Mouse (Mus musculus) lung, postnatal 4 days (tissue): ENCODE data around the gene Alpl.

Experiments used
- DNase-seq, 2 experiments: peaks; one replicate each; pipeline ENCODE4 v3.0.0; 2021

The Alpl gene

DNA sequence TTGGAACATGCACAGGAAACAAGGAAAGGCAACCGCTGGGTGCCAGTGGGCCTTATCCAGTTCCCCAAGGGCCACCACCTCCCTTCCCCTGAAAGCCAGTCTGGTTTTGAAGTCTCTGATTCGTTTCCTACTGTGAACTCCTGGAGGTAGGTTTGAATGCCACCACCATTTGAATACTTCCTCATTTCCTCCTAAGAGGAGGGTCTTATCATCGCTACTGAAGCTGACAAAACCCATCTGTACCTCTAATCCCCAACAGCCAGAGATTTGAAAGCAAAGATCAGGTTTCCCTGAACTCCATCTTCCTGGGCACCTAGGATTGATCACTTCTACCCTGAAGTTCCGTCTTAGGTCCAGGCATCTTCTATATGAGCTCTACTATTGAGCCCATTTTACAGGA is 854 bp upstream of the Alpl start:
- DNase-seq: no peak

DNA sequence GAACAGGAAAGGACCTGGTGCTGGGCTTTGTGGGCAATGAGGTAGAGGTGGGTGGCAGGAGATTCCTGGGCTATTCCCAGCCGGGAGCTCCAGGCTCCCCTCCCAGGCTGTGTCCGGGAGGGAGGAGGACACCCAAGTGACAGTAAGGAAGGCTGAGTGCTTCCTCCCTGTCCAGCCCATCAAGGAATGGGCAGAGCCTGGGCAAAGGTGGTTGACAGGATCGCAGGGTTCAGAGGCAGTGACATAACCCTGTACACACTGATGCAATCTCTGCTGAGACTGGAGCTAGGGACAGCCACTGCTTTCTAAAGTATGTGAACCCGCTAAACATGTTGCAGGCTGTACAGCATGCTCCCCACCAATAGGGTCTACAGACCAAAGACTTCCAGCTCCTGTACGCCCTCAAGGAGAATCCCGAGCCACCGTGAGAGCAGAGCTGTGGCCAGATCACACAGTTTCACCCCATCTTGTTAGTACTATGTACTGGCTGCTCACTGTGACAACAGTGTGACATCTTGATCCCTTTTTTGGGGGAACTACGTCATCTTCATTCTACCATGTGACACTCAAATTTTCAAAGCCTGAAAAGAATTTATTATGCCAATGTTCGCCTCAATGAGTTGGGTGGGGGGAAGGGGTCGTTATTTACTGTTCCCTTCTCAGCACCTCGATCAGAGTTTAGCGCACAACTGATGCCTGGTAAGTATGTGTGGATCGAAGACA is 1.8 kb downstream of the Alpl start:
- DNase-seq: no peak

DNA sequence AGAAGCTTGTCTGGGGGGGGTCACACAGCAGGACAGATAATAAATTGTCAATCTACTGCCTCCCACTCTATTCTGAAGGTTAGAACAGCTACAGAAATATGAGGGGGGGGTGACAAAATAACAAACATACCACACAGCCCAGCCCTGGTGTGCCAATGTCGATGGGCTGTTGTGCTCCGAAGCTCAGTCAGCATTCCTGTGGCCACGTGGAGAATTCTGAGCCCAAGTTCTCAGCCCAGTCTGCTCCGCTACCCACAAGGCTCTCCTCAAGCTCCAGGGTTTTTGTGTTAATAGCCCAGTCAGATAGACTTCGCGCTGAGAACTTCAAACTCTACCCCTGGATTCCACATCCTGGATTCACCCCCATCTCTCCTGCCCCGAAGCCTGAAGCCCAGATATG is 2.6 kb downstream of the Alpl start:
- DNase-seq: no peak

DNA sequence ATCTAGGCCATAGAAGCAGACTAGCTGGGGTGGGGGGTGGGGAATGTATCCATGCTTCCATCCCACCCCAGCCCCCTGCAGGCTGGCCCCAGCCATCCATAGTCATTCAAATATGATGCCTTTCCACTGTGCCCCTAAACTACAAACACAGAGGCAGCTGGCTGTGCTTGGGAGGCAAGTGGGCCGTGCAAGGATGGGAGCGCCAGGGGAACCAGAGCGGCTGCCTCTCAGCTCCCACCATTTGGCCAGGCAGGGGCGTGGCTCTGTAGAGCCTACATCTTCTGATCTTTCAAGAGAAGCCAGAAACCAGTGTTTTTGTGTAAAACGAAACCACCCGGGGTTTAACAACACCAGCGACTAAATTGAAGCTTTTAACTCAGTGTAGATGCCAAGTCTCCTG is 4.7 kb downstream of the Alpl start:
- DNase-seq: no peak

DNA sequence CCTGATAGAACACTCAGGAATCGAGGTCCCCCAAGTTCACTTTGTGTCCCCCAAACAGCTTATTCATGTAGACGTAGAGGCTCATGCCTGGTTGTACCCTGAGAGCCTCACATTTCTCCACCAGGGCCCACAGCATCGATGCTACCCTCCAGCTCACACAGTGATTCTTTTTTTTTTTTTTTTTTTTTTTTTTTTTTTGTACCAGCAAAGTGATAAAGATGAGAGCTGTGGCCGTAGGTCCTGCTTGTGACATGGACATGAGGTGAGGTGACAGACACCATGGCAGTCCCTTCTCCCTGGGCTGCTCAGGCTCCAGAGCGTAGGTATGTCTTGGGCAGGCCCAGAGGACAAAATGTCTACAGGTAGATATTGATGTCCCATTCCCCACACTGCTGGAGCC is 5.2 kb downstream of the Alpl start:
- DNase-seq: no peak

DNA sequence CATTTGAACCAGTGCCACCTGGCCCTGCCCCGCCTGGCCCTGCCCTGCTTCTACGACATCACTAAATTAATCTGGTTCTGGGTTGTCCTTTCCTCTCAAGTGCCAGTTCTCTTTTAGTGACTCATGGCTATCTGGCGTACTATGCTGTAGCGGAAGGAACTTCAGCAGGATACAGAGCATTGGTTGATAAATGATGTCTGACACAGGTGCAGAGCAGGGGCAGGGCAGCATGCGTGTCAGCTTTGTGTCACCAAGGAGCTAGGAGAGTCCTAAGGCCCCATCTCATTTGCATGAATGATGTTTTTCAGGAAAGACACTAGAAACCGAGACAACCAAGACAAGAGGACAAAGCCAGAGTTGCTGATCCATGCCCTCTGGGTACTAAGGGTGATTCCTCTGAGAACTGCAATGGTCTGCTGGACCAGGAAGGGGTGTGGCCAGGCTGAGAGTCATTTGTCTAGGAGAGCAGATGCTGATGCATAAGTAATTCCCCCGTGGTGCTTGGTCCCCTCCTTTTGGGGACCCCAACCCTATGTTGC is 7.6 kb downstream of the Alpl start:
- DNase-seq: no peak

DNA sequence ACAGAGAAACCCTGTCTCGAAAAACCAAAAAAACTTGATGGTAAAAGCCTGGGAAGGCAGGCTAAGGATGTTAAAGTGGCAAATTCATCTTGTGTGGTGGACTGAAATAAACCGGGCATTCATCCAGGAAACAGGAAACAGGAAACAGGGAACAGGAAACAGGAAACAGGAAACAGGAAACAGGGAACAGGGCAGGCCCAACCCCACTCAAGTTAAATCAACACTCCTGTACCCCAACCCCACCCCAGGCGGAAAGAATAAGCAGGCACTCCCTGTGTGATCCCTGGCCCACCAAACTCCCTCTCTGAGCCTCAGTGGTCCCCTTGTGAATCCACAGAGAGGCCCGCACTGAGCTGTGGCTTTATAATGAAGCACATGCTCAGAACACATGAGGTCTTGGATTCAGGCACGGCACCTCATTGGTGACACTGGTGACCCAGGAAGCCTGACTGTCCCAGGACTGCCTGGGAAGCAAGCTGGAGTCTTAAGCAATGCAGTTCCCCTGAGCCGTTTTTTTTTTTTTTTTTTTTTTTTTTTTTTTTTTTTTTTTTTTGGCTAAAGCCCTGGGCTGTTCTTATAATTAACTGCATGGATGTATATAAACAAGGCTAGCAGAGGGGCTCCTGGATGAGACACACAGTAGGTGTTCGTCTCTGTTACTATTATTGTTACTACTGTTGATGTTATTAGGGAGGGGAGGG is 8.4 kb downstream of the Alpl start:
- DNase-seq: no peak

DNA sequence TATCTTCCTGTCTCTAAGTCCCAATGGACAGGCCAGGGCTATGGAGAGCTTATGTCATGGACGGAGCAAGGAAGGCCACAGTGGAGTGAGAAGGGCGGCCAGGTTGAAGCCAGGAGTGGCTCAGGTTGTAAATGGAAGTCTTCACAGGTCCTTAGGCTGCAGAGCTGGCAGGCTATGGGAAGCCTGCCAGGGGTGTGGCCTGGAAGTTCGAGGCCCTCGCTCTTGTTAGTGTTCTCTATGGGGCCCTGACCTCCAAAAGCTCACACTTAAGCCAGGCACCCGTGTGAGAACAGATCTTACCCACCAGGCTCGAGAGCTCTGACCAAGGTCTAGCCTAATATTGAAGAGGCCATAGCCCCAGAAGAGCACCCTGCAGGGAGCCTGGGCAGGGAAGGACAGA is 9.7 kb downstream of the Alpl start:
- DNase-seq: peak in 1 of 2 experiments; percentile 60

DNA sequence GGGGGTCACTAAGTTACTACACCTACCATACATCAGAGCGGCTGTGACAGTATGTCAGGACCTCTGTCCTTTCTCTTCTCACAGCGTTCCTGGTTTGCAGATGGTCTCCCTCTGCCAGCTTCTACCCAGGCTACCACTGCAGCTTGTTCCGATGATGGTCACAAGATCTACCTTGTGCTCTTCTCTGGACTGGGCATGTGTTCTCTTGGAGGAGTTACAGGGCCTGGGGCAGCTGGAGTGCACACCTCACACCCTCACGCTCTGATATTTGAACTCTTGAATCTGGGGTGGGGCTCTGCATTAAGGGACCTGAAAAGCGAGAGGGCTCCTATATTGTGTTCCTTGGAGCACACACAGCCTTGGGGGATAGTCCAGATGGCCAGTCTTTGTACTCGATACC is 10.9 kb downstream of the Alpl start:
- DNase-seq: no peak

DNA sequence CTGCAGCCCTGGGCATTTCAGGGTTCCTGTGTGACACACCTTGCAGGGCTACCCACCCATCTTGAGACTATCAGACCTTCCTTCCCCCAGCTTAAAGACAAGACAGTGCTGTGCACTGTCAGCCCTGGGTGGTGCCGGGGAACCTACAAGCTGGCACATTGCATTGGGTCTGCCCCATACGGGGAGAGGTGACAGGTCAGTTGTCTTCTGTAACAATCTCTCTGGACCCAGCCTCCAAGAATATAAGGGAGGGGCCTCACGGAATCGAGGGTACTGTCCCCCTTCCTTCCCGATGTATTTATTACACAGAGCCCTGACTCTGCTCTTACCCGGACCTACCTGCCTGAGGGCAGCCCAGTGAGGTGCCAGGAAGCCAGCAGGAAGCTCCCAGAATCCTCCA is 11.4 kb downstream of the Alpl start:
- DNase-seq: no peak

DNA sequence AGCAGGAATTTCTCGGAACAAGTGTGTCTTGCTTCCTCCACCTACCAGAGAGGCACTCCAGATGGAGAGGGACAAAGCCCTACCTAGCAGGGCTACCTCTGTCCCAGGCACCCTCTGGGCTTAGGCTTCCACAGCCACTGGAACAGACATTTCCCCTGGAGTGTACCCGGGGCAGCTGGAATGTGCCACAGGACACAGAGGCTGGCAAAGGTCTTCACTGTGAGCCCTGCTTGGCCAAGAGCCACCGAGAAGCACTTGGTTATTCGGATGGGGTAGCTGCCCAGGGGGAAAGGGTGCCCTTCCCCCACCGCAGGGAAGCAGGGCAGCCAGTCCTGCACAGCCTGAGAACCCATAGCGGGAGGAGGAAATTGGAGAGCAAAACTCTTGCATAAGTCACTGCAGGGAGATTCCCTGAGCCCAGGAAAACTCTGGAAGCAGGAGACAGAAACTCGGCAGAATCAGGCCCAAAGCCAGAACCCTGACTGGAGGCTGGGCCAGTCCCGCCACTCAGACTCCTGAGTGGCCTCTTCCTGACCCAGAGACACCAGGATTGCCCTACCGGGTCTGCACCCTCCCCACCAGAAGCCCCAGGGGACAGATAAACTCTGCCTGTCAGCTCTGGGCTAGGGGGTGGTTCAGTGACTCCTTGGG is 12.5 kb downstream of the Alpl start:
- DNase-seq: peak; percentile 48 to 74

DNA sequence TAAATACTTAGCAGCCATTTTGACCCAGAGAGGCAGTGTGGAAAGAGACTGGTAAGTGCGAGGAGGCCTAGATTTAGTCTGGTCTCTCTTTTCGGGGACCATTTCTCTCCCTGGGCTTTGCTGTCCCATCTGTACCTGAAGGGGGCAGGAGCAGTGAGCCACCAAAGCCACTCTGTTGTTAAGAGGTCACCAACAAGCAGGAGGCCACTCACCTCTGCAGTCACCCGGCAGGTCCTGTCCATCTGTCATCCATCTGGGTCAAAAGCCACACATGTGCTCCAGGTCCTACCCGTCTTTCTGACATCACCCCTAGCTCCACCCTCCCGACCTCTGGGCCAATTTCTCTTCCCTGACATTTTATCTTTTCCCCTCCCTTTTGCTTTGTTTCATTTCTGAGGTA is 14.2 kb downstream of the Alpl start:
- DNase-seq: no peak

DNA sequence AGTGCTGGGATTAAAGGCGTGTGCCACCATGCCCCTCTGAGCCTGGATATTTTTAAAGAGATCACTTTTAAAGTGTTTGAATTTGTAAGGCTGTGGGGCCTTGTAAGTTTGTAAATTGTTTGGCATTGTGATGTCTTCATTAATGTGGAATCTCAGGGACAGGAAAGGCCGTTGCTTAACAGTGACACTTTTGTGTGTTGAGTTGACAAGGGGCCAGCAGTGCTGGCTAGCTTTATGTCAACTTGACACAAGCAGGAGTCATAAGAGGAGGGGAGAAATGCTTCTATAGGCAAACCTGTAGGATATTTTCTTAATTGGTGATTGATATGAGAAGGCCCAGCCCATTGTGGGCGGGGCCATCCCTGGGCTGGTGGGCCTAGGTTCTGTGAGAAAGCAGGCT is 15.2 kb downstream of the Alpl start:
- no peak for DNase-seq

DNA sequence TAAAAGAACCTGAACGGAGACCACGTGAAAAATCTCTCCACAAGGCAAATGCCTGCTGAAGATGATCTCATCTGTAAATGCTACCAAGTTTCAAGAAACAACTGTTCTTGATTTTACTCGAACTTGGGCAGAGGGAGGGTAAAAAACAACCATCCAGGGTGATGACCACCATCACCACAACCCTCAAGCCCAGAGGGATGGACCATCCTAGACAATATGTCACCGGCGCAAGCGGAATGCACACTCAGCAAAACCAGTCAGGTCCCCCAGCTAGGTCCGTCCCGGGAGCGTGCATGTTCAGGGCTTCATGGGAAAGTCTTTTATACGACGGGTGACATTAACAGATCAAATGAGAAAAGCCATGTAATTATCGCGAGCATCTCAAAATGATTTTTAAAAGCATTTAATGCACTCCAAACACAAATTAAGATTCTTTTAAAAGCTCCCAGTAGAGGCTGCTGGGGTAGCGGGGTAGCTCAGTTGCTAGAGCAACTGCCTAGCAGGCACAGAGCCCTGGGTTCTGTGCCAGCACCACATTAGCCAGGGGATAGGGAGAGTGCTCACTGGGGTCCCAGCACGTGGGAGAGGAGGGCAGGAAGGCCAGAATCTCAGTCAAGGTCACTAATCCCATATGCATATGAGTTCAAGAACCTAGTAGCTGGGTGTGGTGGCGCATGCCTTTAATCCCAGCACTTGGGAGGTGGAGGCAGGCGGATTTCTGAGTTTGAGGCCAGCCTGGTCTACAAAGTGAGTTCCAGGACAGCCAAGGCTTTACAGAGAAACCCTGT is 17.6 kb downstream of the Alpl start:
- no peak for DNase-seq

DNA sequence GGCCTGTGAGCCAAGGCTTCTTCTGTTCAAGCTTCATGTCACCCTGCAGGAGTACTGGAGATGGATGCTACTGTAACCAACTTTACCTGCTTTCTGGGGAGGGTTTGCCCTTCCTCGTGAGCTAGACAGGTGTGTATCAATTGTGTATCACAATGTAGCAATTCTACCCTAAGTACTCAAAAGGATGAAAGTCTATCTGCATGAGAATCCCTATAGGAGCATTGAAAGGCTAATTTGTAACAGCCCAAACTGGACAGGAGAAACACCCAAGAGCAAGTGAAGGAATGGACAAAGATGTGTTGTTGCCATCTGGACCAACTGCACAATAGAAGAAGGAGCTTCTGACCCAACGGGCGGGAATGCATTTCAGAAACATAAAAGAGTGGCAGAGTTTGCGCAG is 18.3 kb downstream of the Alpl start:
- DNase-seq: no peak

DNA sequence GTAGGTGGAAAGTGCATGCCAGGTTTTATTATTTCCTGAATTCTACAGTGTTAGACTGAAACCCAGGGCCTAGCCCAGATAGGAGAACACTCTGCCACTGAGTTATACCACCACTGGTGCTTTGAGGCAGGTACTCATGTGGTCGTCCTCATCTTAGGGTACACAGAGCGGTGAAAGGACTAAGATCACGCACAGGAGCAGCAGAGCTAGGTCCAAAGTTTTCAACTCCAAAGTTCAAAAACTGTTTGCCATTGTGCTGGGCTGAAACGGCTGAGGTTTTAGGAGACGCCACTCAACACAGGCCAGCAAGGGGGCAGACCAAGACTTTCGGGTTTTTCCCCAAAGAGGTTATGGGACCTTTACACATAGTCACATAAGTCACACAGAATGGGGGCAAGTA is 21.7 kb downstream of the Alpl start:
- DNase-seq: no peak

DNA sequence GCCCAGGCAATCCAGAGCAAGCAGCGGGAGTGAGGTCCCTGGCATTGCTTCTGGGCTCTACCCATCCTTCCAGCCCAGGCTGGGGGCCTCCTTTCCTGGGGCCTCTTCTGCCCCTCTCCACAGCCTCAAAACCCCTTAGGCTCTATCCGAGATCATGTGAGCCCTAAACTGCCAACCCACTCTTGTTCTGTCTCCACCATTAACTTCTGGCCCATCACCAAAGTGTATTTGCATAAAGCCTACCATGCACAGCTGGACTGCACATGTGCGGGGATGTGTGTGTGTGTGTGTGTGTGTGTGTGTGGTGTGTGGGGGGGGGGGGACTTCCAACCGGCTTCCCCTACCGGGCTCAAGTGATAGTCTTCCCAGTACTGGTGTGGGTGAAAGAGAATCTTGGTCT is 22.2 kb downstream of the Alpl start:
- no peak for DNase-seq

DNA sequence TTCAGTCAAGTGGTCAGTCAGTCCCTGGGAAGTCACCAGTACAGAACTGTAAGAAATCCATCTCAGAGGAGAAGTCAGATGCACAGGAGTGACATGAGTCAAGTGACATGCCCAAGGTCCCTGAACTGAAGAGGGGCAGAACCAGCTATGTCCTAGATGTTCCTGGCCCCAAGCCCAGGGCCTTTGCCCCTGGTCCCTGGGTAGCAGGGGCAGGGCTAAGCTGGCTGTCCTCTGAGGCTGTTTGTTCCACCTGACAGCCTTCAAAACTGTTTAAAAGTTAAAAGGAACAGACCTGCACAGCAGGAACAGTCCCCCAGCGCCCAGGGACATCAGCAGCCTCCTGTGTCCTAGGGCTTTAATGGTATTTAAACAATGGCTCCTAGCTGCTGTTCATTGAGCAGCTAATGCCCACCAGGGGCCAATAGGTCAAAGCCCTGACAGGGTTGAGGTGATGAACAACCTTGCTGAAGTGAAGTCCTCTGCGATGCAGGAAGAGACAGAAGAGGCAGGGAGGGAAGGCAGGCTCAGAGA is 22.8 kb downstream of the Alpl start:
- no peak for DNase-seq

DNA sequence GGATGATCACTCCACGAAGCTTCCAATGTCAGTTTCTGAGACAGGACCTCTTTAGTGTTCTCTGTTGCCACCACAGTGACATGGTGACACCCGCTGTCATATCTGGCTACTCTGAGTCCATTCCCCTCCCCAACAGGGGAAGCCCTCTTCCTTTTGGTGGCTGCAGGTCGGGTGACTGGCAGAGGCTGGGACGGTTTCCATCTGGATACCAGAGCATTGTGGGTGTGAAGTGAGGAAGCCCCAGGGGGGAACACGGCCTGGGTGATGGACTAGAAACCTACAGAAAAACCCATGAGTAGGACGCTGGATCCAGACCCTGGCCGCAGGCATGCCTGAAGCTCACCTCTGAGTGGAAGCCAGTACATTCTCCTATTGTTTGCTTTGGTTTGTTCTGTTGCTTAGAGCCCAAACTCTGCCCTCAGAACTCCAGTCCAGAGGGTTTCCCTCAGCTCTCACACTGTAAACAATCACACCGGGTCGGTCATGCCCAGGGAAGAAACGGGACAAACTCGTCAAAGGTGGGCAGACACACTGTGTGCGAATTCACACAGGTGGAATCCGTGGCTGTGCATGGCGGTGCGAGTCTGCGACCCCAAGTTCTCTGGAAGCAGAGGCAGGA is 23.6 kb downstream of the Alpl start:
- DNase-seq: no peak

DNA sequence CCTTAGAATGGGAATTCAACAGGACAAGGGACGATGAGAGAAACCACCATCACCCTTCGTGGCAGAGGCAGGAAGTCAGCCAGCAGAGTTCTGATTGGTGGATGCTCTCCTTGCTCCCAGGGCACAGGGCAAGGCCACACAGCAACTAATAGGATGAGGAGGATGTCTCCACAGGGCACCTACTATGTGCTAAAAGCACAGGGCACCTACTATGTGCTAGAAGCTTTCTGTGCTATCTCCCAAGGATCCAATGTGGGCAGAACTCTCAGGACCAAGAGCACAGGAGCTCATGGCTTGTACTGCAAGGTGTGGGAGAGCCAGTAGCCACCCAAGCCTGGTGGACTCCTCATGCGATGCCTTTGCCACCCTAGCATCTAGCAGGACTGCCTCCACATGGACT is 24.4 kb downstream of the Alpl start:
- DNase-seq: no peak

DNA sequence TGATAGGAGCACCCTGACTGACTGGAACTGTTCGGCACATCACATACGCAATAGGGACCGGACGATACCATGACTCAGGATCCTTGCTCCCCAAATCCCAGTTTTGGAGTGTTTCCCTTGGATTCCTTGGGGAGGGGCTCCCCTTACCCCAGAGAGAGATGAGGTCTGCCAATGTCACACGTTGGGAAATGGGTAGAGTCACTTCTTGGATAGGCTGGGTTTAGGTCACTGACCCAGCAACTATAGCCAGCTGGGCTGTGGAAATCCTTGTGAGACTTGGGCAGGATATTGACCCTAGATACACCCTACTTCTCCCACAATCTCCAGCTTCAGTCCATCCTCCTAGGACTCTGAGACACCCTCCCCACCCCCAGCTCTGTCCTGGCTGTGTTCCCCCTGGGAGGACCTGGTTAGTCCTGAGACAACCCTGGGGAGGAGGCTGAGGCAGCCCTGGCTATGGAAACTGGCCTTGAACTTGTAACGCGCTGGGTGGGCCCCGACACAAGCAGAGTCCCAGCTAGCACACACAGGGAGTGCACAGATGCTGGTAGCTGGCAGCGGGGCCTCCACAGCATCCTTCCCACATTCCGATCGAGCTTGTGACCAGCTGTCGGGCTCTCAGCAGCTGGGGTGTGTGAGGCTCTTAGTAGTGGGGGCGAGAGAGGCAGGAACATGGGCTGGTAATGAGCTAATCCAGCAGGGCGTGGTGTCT is 25.1 kb downstream of the Alpl start:
- peak; percentile 49 to 85 for DNase-seq

DNA sequence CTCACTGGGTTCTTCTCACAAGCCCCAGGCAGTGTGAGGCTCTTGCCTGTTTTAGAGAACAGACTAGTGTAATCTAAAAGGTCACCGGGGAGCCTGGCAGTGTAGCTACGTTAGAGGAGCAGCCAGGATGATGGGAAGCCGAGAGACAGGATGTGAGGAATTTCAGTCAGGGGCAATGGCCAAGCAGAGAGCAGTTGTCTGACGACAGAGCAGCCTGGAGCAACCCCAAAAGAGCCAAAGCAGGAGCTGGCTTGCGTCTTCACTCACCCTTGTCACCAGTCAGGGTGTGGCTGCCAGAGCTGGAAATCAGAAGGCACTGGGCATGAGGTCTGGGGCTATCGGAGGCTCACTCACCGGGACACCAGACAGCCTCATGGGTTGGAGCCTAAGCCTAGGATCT is 26.5 kb downstream of the Alpl start:
- DNase-seq: peak in 1 of 2 experiments; percentile 56
